Mouse (Mus musculus): ENCODE measurements at regions not wholly inside any gene's neighbourhood (a gene's known extent, or its start where the extent isn't known, plus 50 kb on each side); places are given as distances from the start of the nearest gene placed in this dataset.

GRCm38 (mm10) chr12:52402711-52403110 lies 101.1 kb upstream of the Arhgap5 start:
- DNase-seq = no peak

- DNase-seq = no peak
These were observed 97.4 kb upstream of the Arhgap5 start for GRCm38 (mm10) chr12:52406386-52406785.

GRCm38 (mm10) chr12:52408307-52408895 lies 95.4 kb upstream of the Arhgap5 start:
- DNase-seq = no peak

GRCm38 (mm10) chr12:52409221-52409620 lies 94.6 kb upstream of the Arhgap5 start:
- DNase-seq = no peak

GRCm38 (mm10) chr12:52412172-52412571 lies 91.6 kb upstream of the Arhgap5 start:
- DNase-seq = no peak

- DNase-seq = no peak
These were observed 90.7 kb upstream of the Arhgap5 start for GRCm38 (mm10) chr12:52413046-52413473.

GRCm38 (mm10) chr12:52422729-52423128 lies 81.0 kb upstream of the Arhgap5 start:
- no peak for DNase-seq

- no peak for DNase-seq
These were observed 79.3 kb upstream of the Arhgap5 start for GRCm38 (mm10) chr12:52424336-52425034.

GRCm38 (mm10) chr12:52429935-52430334 lies 73.8 kb upstream of the Arhgap5 start:
- no peak for DNase-seq

- DNase-seq = no peak
These were observed 71.8 kb upstream of the Arhgap5 start for GRCm38 (mm10) chr12:52431933-52432332.

- peak; percentile 58 to 71 for DNase-seq
These were observed 69.8 kb upstream of the Arhgap5 start for GRCm38 (mm10) chr12:52434021-52434420.

GRCm38 (mm10) chr12:52435321-52435720 lies 68.5 kb upstream of the Arhgap5 start:
- no peak for DNase-seq

GRCm38 (mm10) chr12:52435795-52436211 lies 68.0 kb upstream of the Arhgap5 start:
- DNase-seq = no peak

GRCm38 (mm10) chr12:52436941-52437340 lies 66.8 kb upstream of the Arhgap5 start:
- DNase-seq = no peak

GRCm38 (mm10) chr12:52439241-52439640 lies 64.5 kb upstream of the Arhgap5 start:
- peak; percentile 53 to 60 for DNase-seq

GRCm38 (mm10) chr12:52440868-52441365 lies 62.9 kb upstream of the Arhgap5 start:
- DNase-seq = no peak

- peak in 1 of 2 experiments; percentile 38 for DNase-seq
These were observed 61.4 kb upstream of the Arhgap5 start for GRCm38 (mm10) chr12:52442337-52442736.

GRCm38 (mm10) chr12:52445731-52446130 lies 58.0 kb upstream of the Arhgap5 start:
- peak; percentile 10 to 56 for DNase-seq

GRCm38 (mm10) chr12:52446501-52446900 lies 57.3 kb upstream of the Arhgap5 start:
- peak; percentile 81 to 89 for DNase-seq

GRCm38 (mm10) chr12:52447482-52447881 lies 56.3 kb upstream of the Arhgap5 start:
- no peak for DNase-seq

- DNase-seq = peak; percentile 92 to 95
These were observed 55.6 kb upstream of the Arhgap5 start for GRCm38 (mm10) chr12:52448218-52448617.

- no peak for DNase-seq
These were observed 49.9 kb upstream of the Arhgap5 start for GRCm38 (mm10) chr12:52453890-52454289.

Data from kidney, postnatal 25 days (tissue).